In the genomic region with DNA sequence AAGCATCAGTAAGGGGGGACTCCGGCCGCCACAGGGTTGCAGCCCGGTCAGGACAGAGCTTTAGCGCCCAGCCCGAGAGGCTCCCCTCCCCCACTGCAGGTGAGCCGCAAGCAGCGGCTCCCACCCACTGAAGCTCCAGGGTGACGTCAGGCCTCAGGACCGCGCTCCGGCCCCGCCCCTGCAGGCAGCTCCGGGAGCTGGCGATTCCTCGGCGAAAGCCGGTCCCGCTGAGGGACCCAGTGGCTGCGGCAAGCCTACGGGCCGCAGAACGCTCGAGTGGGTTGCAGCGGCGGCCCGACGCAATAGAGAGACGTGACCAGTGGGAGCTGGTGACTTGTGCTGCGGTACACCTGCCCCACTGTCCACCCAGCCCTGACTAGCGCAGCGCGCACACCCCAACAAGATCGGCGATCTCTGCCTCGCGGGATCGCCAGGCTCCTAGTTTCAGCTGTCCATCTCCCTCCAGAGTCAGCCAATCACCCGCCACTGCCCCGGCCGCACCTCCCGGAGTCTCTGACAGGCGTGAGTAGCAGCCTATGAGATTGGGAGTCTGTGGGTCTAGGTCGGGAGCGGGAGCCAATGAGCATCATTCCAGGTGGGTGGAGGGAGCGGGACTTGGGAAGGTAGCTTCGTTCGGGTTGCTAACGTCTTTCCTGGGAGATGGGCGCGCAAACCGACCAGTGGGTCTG, we compare ENCODE assay signal across 8 mouse cellular contexts. TPM values are rescaled to one million over a fixed set of nuclear protein-coding genes. Genes with fewer than 3 reads are reported as not detected.
DNase-seq lines count a peak whose midpoint lies in the region; ATAC-seq and TF ChIP-seq lines count a peak whose summit lies in the region.

A gene (plus strand): TSS at position 239 of the 689 bp plus-strand sequence.

- under 1% methylated on average over 51 of the region's 51 CpGs for WGBS in lung, adult 2 months
- WGBS in neural tube, embryonic 15.5 days, result 0% methylated on average over 51 of the region's 51 CpGs

- H3K27me3 ChIP-seq in neural tube, embryonic 15.5 days (replicated peaks), result no peaks in the 10 kb centered on the region

- no peaks in the 10 kb centered on the region; the same call in 1 of the 2 replicates for H3K4me1 ChIP-seq in lung, adult 2 months (ENCODE audit: control insufficient read depth, insufficient read depth, low read length)
- peaks cover 26% of the 10 kb centered on the region for H3K4me1 ChIP-seq in neural tube, embryonic 15.5 days

- ATAC-seq in neural tube, embryonic 15.5 days (ENCODE audit: low FRiP score), result peak; percentile 98

- H3K4me2 ChIP-seq in neural tube, embryonic 15.5 days, result peak within 1 kb of the TSS; percentile 66

- no peaks in the 10 kb centered on the region for H3K36me3 ChIP-seq in neural tube, embryonic 15.5 days

- peak within 1 kb of the TSS; percentile 96 for H3K4me3 ChIP-seq in layer of hippocampus, adult 2 months
- H3K4me3 ChIP-seq in lung, adult 2 months (replicated peaks; ENCODE audit: extremely low read depth, low read depth, low read length), result peak within 1 kb of the TSS; percentile 76
- peak within 1 kb of the TSS; percentile 83 for H3K4me3 ChIP-seq in neural tube, embryonic 15.5 days (replicated peaks)

- H3K27ac ChIP-seq in layer of hippocampus, adult 2 months, result peak within 1 kb of the TSS; percentile 98
- peak within 1 kb of the TSS; percentile 98 for H3K27ac ChIP-seq in neural tube, embryonic 15.5 days (replicated peaks)

- peak; percentile 82; the same call in 1 of the 2 replicates for TF ChIP-seq POLR2A in lung, adult 2 months (IDR thresholded peaks at IDR 0.05; ENCODE audit: borderline replicate concordance, extremely low read depth, low read depth, low read length)

- no peaks in the 10 kb centered on the region for H3K9me3 ChIP-seq in neural tube, embryonic 15.5 days (replicated peaks)

- peak within 1 kb of the TSS; percentile 95 for H3K9ac ChIP-seq in neural tube, embryonic 15.5 days (replicated peaks)

- TF ChIP-seq CTCF in layer of hippocampus, adult 2 months (conservative IDR thresholded peaks at IDR 0.05), result no peak
- no peak for TF ChIP-seq CTCF in lung, adult 2 months (IDR thresholded peaks at IDR 0.05; ENCODE audit: insufficient read depth, low read length)

- peak; percentile 100 for DNase-seq in Muller cell, postnatal 12 days (ENCODE audit: inconsistent ontology term)
- peak; percentile 99 for DNase-seq in cerebellum, adult 9-10 months
- DNase-seq in forelimb bud, embryonic 11.5 days (ENCODE audit: low read depth, low spot score), result peak; percentile 100
- peak; percentile 99 for DNase-seq in heart, postnatal 4 days
- peak; percentile 98 to 100 for DNase-seq in layer of hippocampus, adult 2 months (ENCODE audit: low spot score in 2 of 2)
- peak; percentile 98 for DNase-seq in lung, adult 2 months
- DNase-seq in testis, postnatal 10 days (ENCODE audit: low spot score), result peak; percentile 98

RNA-seq across cellular contexts. Expression of the gene that starts here (rescaled TPM):
- total RNA-seq in heart, postnatal 4 days (2021), result 100 to 1,000 TPM; 165 to 169 TPM
- total RNA-seq in layer of hippocampus, adult 2 months (2021), result 100 to 1,000 TPM; 139 to 147 TPM
- polyA plus RNA-seq in lung, adult 2 months (2012; rRNA removed), result 103 and 123 TPM in 2 replicates
- 79.6 and 84.8 TPM in 2 replicates for polyA plus RNA-seq in neural tube, embryonic 15.5 days (2015; fragmentation: Nextera tagmentation; extraction: Ambion mirVana)

Comparison
In these comparisons a context has a peak if more than half of its experiments do, and no peak if none do; other contexts are left out.
1. Peak in every context shown above with its lines: DNase-seq, ATAC-seq, H3K4me3 ChIP-seq and H3K27ac ChIP-seq.